Mouse (Mus musculus) lung, postnatal 0 days (tissue): ENCODE measurements around the gene Wdtc1. TPM values are rescaled to one million over a fixed set of nuclear protein-coding genes. Genes with fewer than 3 reads are reported as not detected.

Source experiments
- ATAC-seq: fragments of 200-750 bp; cut with Nextera tagmentation; 2 replicates; pipeline ENCODE4 v1.8.0; 2017; ENCODE audit warnings: moderate library complexity
- DNase-seq: peaks from one replicate; pipeline ENCODE4 v3.0.0-alpha.2; 2016; ENCODE audit warnings: low spot score
- H3K27ac ChIP-seq: fragments of 300-500 bp; sonication (generic); 2 replicates; pipeline ENCODE4 v1.5.1; 2014; ENCODE audit warnings: antibody characterized with exemption, mild to moderate bottlenecking, low read length, mixed read lengths
- H3K27me3 ChIP-seq: fragments of 300-500 bp; sonication (generic); replicated peaks from 2 replicates; pipeline ENCODE4 v1.6.1; 2014; ENCODE audit warnings: low read length, mixed read lengths; ENCODE audit not compliant: insufficient read depth
- H3K36me3 ChIP-seq: fragments of 300-500 bp; sonication (generic); 2 replicates; pipeline ENCODE4 v1.6.1; 2014; ENCODE audit warnings: low read length, mixed read lengths; ENCODE audit not compliant: insufficient read depth
- H3K4me1 ChIP-seq: fragments of 300-500 bp; sonication (generic); 2 replicates; pipeline ENCODE4 v1.6.1; 2014; ENCODE audit warnings: antibody characterized with exemption, low read depth, low read length, mixed read lengths; ENCODE audit not compliant: insufficient read depth
- H3K4me2 ChIP-seq: fragments of 300-500 bp; sonication (generic); replicated peaks from 2 replicates; pipeline ENCODE4 v1.6.1; 2014; ENCODE audit warnings: low read depth, mild to moderate bottlenecking, low read length, moderate library complexity, mixed read lengths
- H3K4me3 ChIP-seq: fragments of 300-500 bp; sonication (generic); 2 replicates; pipeline ENCODE4 v1.5.1; 2014; ENCODE audit warnings: low read depth, low read length
- H3K9ac ChIP-seq: fragments of 300-500 bp; sonication (generic); replicated peaks from 2 replicates; pipeline ENCODE4 v1.6.1; 2014; ENCODE audit warnings: low read depth, mild to moderate bottlenecking
- H3K9me3 ChIP-seq: fragments of 300-500 bp; sonication (generic); 2 replicates; pipeline ENCODE4 v1.6.1; 2016; ENCODE audit warnings: low read length, mixed read lengths
- CTCF ChIP-seq: IDR thresholded peaks from 2 replicates; pipeline ENCODE4 v1.5.1; 2016; ENCODE audit warnings: antibody characterized with exemption, mild to moderate bottlenecking
- EP300 ChIP-seq: IDR thresholded peaks from 2 replicates; pipeline ENCODE4 v1.6.1; 2016; ENCODE audit warnings: antibody characterized with exemption, mild to moderate bottlenecking, control low read depth
- WGBS: fragments of 180-500 bp; shearing (Covaris S2); extraction: QIAGEN DNeasy Blood & Tissue Kit; methylation state at CpG from one replicate; pipeline ENCODE4 v1.1.7; 2014; 5-methylcytosine and 5-hydroxymethylcytosine counted together
- polyA plus RNA-seq: library from polyadenylated mRNA; unstranded; fragments of >200 nt; fragmentation: Nextera tagmentation; extraction: Ambion mirVana; gene quantifications from 2 replicates; pipeline ENCODE4 v1.2.1, GENCODE M21; 2015

Gene Wdtc1
- polyA plus RNA-seq, 1 experiment from 2014 or later: 9.9 TPM

- H3K27me3 ChIP-seq: no peaks in the 10 kb centered on the region
- no peak overlapping the region for H3K4me2 ChIP-seq
- no peak for DNase-seq
- no peak for TF ChIP-seq EP300
- no peak for TF ChIP-seq CTCF
- WGBS: 63% methylated on average over 3 of the region's 3 CpGs
- no peaks in the 10 kb centered on the region for H3K36me3 ChIP-seq
- no peaks in the 10 kb centered on the region for H3K9me3 ChIP-seq
- no peaks in the 10 kb centered on the region for H3K4me1 ChIP-seq
- H3K27ac ChIP-seq: no peak overlapping the region
- H3K9ac ChIP-seq: no peak overlapping the region
- H3K4me3 ChIP-seq: no peak overlapping the region
- ATAC-seq: no peak
Observed at GRCm38 (mm10) chr4:133285299-133285698, 68.0 kb downstream of the Wdtc1 start.

DNA sequence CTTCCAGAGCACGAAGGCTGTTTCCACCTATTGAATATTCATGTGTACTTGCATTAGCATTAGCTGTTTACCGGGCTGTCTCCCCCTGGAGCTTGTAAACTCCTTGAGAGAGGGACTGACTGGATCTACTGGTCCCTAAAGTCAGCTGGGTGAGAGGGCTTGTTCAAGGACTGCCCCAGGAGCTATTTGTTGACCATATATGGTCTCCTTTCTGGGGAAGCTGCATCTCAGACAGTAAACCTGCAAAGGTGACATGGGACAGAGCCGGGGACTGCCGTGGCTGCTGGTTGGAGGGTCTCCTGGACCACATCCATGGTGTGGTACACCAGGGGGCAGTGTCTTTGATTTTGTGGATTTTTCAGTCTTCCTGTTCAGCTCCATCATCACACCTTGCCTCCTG lies 70.6 kb downstream of the Wdtc1 start:
- Histone ChIP-seq H3K4me3 (no peak overlapping the region), H3K4me2 (no peak overlapping the region), H3K27me3 (no peaks in the 10 kb centered on the region), H3K36me3 (no peaks in the 10 kb centered on the region), H3K27ac (no peak overlapping the region), H3K4me1 (no peaks in the 10 kb centered on the region), H3K9ac (no peak overlapping the region), H3K9me3 (no peaks in the 10 kb centered on the region)
- 37% methylated on average over 4 of the region's 4 CpGs for WGBS
- ATAC-seq (no peak), DNase-seq (no peak)
- TF ChIP-seq CTCF: no peak

DNA sequence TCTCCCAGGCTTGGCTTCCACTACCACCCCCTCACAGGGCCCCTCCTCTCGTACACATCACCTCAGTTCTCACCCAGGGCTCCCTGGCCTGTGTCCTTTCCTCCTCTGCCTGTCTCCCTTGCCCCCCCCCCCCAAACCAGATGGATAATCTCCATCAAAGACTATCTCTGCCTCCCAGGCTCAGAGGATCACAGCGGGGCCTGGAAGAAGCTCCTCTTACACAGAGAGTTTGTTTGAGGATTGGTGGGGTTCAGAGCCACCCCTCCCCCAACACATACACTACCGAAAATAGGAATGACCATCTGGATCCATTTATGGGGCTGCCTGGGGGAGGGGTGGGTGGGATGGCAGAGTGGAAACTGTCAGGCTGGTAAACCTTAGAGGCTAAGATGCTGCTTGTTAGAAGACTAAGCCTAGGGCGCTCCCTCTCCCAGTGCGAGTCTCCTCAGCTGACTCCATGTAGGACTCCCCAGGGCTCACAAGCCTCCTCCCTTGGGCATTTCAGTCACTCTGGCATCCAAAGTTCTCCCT lies 71.3 kb downstream of the Wdtc1 start:
- 18% methylated on average over 5 of the region's 5 CpGs for WGBS

GRCm38 (mm10) chr4:133281513-133281912 lies 71.8 kb downstream of the Wdtc1 start:
- Histone ChIP-seq H3K27ac (no peak overlapping the region), H3K4me3 (no peak overlapping the region), H3K36me3 (no peaks in the 10 kb centered on the region), H3K9me3 (no peaks in the 10 kb centered on the region), H3K9ac (0 out of 2 replicates have a peak overlapping the region, but pooled peaks have one; percentile 12), H3K27me3 (no peaks in the 10 kb centered on the region), H3K4me2 (no peak overlapping the region), H3K4me1 (peaks cover 3% of the 10 kb centered on the region; the same call in 1 of the 2 replicates)
- ATAC-seq (no peak), DNase-seq (no peak)
- no peak for TF ChIP-seq EP300
- TF ChIP-seq CTCF: no peak
- WGBS: 30% methylated on average over 7 of the region's 7 CpGs

More for the DNA sequence above, 71.3 kb downstream of the Wdtc1 start:
- no peak overlapping the region for H3K4me3 ChIP-seq
- ATAC-seq: no peak
- H3K9ac ChIP-seq: 0 out of 2 replicates have a peak overlapping the region, but pooled peaks have one; percentile 12
- no peak overlapping the region for H3K4me2 ChIP-seq
- DNase-seq: no peak
- H3K27ac ChIP-seq: no peak overlapping the region
- no peaks in the 10 kb centered on the region for H3K9me3 ChIP-seq
- TF ChIP-seq CTCF: no peak
- no peak for TF ChIP-seq EP300
- H3K36me3 ChIP-seq: no peaks in the 10 kb centered on the region
- no peaks in the 10 kb centered on the region for H3K4me1 ChIP-seq
- H3K27me3 ChIP-seq: no peaks in the 10 kb centered on the region

DNA sequence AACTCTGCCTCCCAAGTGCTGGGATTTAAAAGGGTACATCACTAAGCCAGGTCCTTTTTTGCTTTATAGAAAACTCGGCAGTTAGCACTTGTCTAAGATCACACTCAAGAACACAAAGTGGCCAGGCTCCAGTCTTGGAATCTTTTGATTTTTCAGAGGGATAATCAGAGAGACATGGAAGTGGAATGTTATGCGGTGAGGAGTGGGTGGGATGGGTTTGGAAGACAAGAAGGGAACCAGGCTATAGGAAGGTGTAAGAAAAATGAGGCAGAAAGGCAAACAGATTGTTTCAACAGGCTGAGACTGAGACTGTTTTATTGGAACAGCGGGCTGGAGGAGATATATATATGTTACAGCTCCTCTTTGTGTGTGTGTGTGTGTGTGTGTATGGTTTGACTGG lies 74.8 kb downstream of the Wdtc1 start:
- no peak overlapping the region for H3K4me3 ChIP-seq
- peaks cover 4% of the 10 kb centered on the region; the same call in 1 of the 2 replicates for H3K4me1 ChIP-seq
- TF ChIP-seq CTCF: no peak
- TF ChIP-seq EP300: no peak
- no peak overlapping the region for H3K27ac ChIP-seq
- no peaks in the 10 kb centered on the region for H3K9me3 ChIP-seq
- DNase-seq (no peak), ATAC-seq (no peak)
- H3K27me3 ChIP-seq: no peaks in the 10 kb centered on the region
- 0 out of 2 replicates have a peak overlapping the region, but pooled peaks have one; percentile 82 for H3K9ac ChIP-seq
- H3K4me2 ChIP-seq: no peak overlapping the region
- 82% methylated on average over 3 of the region's 3 CpGs for WGBS
- H3K36me3 ChIP-seq: no peaks in the 10 kb centered on the region

- DNase-seq: no peak
- Histone ChIP-seq H3K4me3 (peak overlapping the region; percentile 62), H3K9me3 (no peaks in the 10 kb centered on the region), H3K27me3 (no peaks in the 10 kb centered on the region), H3K4me1 (peaks cover 4% of the 10 kb centered on the region; the same call in 1 of the 2 replicates), H3K36me3 (no peaks in the 10 kb centered on the region), H3K4me2 (peak overlapping the region; percentile 82), H3K27ac (peak overlapping the region; percentile 90), H3K9ac (0 out of 2 replicates have a peak overlapping the region, but pooled peaks have one; percentile 82)
- no peak for ATAC-seq
- TF ChIP-seq EP300 (no peak; the same call in 1 of the 2 replicates), CTCF (no peak)
- WGBS: 16% methylated on average over 6 of the region's 6 CpGs
Observed at GRCm38 (mm10) chr4:133278067-133278466, 75.2 kb downstream of the Wdtc1 start.
